Mouse (Mus musculus) stomach, embryonic 14.5 days (tissue): ENCODE measurements around the gene Rhou. TPM values are rescaled to one million over a fixed set of nuclear protein-coding genes. Genes with fewer than 3 reads are reported as not detected.
"Not testable (repeated sequence)": the region's sequence is repeated elsewhere in the genome, so short reads cannot be mapped to it uniquely, and the experiment has no call there.

ENCODE experiments used
- ATAC-seq: fragments of 200-750 bp; cut with Nextera tagmentation; 2 replicates; pipeline ENCODE4 v1.8.0; 2017; ENCODE audit warnings: low read depth, moderate TSS enrichment; ENCODE audit not compliant: insufficient number of reproducible peaks, insufficient read depth, low FRiP score
- H3K27ac ChIP-seq: fragments of 300-500 bp; sonication (generic); 2 replicates; pipeline ENCODE4 v1.5.1; 2014; ENCODE audit warnings: mild to moderate bottlenecking, low read length, moderate library complexity, mixed read lengths
- H3K27me3 ChIP-seq: fragments of 300-500 bp; sonication (generic); 2 replicates; pipeline ENCODE4 v1.6.1; 2014; ENCODE audit warnings: low read length, control low read depth, mixed read lengths; ENCODE audit not compliant: control insufficient read depth, insufficient read depth
- H3K36me3 ChIP-seq: fragments of 300-500 bp; sonication (generic); 2 replicates; pipeline ENCODE4 v1.6.1; 2014; ENCODE audit warnings: mild to moderate bottlenecking, control low read depth, low read length, moderate library complexity, mixed read lengths; ENCODE audit not compliant: control insufficient read depth, insufficient read depth
- H3K4me1 ChIP-seq: fragments of 300-500 bp; sonication (generic); 2 replicates; pipeline ENCODE4 v1.6.1; 2014; ENCODE audit warnings: low read length, control low read depth, mixed read lengths; ENCODE audit not compliant: control insufficient read depth, insufficient read depth
- H3K4me2 ChIP-seq: fragments of 300-500 bp; sonication (generic); replicated peaks from 2 replicates; pipeline ENCODE4 v1.6.1; 2014; ENCODE audit warnings: low read depth, low read length, control low read depth
- H3K4me3 ChIP-seq: fragments of 300-500 bp; sonication (generic); 2 replicates; pipeline ENCODE4 v1.5.1; 2014; ENCODE audit warnings: low read depth, low read length, control low read depth
- H3K9ac ChIP-seq: fragments of 300-500 bp; sonication (generic); replicated peaks from 2 replicates; pipeline ENCODE4 v1.6.1; 2014; ENCODE audit warnings: low read depth, mild to moderate bottlenecking, control low read depth, low read length, moderate library complexity, mixed read lengths
- H3K9me3 ChIP-seq: fragments of 300-500 bp; sonication (generic); 2 replicates; pipeline ENCODE4 v1.6.1; 2016; ENCODE audit warnings: low read depth, low read length, control low read depth; ENCODE audit not compliant: control insufficient read depth
- WGBS: fragments of 180-500 bp; shearing (Covaris S2); extraction: QIAGEN DNeasy Blood & Tissue Kit; methylation state at CpG from one replicate; pipeline ENCODE4 v1.1.7; 2014; 5-methylcytosine and 5-hydroxymethylcytosine counted together
- polyA plus RNA-seq: library from polyadenylated mRNA; unstranded; fragments of >200 nt; fragmentation: Nextera tagmentation; extraction: Ambion mirVana; gene quantifications from 2 replicates; pipeline ENCODE4 v1.2.1, GENCODE M21; 2014

The Rhou gene
- polyA plus RNA-seq, 1 experiment from 2014 or later, result 11.7 TPM

DNA sequence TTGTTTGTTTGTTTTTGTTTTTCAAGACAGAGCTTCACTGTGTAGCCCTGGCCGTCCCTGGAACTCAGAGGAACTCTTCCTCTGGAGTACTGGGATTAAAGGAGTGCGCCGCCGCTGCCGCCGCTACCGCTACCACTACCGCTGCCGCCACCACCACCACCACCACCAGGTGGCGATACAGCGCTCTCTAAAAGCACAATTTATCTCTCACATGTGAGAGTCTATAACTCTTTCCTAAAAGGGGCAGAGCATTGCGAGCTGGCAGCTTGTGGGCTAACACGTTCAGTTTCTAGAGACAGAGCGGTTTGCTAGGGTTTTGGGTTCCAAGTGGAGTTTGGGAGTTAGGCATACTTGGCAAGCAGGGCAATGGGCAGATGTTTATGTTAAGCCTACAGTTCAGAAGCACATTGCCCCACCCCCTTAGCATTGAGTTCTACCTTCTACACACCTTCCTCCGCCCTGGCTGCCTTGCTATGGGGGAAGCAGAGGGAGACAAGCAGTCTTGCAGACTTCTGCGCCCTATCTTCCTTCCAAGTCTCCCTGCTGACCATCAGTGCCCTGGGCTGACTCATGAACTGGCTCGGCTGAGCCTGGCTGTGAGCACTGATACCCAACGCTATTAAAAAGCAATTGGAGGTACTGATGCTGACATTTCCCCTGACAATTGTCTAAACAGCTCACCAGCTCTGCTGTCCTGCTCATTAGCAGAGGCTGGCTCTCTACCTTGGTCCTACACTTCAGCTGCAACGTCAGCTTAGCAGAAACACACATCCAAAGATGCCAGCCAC lies 24.6 kb upstream of the Rhou start:
- H3K9me3 ChIP-seq, result no peaks in the 10 kb centered on the region
- no peak for ATAC-seq
- H3K4me3 ChIP-seq, result peak overlapping the region; percentile 22
- H3K36me3 ChIP-seq, result no peaks in the 10 kb centered on the region
- 8% methylated on average over 19 of the region's 19 CpGs for WGBS
- peaks cover 4% of the 10 kb centered on the region; the same call in 1 of the 2 replicates for H3K27me3 ChIP-seq
- no peak overlapping the region for H3K9ac ChIP-seq
- H3K4me1 ChIP-seq, result peaks cover 2% of the 10 kb centered on the region; the same call in 1 of the 2 replicates
- peak overlapping the region; percentile 54 for H3K4me2 ChIP-seq
- H3K27ac ChIP-seq, result no peak overlapping the region

DNA sequence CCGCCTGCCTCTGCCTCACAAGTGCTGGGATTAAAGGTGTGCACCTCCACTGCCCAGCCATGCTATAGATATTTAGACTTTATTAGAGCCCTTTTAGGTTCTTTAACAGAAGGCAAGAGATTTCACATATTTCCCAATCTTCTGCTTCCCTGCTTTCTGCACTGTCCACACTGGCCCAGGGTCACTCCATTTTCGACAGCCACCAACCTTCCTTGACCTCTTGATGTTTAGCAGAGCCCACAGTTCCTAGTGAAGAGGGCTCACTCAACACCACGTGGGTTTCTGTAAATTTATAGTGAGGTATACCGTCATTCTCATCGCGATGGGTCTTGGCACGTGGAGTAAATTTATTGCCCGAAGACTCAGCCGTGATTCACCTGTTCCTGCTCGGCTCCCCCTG lies 23.7 kb upstream of the Rhou start:
- H3K9me3 ChIP-seq, result no peaks in the 10 kb centered on the region
- 33% methylated on average over 10 of the region's 10 CpGs for WGBS
- H3K36me3 ChIP-seq, result no peaks in the 10 kb centered on the region
- peaks cover 2% of the 10 kb centered on the region; the same call in 1 of the 2 replicates for H3K4me1 ChIP-seq
- ATAC-seq, result no peak
- no peak overlapping the region for H3K27ac ChIP-seq
- peaks cover 4% of the 10 kb centered on the region; the same call in 1 of the 2 replicates for H3K27me3 ChIP-seq
- H3K9ac ChIP-seq, result no peak overlapping the region
- no peak overlapping the region for H3K4me3 ChIP-seq
- H3K4me2 ChIP-seq, result peak overlapping the region; percentile 32; the same call in 1 of the 2 replicates

DNA sequence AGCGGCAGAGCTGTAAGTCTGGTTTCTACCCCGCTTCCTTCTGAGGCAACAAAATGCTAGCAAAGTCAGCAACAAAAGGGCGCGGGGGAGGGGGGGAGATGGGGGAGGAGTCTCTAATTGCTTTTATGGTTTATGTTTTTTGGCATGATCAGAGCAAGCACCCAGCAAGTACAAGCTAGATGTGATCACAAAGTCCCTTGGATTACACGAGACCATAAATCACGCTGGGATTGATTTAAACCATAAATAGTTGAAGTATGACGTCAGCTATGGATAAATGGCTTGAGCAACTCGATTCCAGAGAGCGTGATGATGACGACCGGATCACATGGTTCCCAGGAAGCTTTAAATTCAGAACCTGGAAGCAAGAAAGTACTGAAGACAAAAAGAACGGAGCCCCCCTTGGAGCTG lies 22.9 kb upstream of the Rhou start:
- WGBS, result 22% methylated on average over 12 of the region's 12 CpGs
- Histone ChIP-seq H3K27me3 (no peaks in the 10 kb centered on the region; the same call in 1 of the 2 replicates), H3K4me1 (peaks cover 2% of the 10 kb centered on the region; the same call in 1 of the 2 replicates), H3K9me3 (no peaks in the 10 kb centered on the region), H3K27ac (no peak overlapping the region), H3K4me2 (peak overlapping the region; percentile 32), H3K4me3 (peak overlapping the region; percentile 15; the same call in 1 of the 2 replicates), H3K36me3 (no peaks in the 10 kb centered on the region), H3K9ac (no peak overlapping the region)
- ATAC-seq, result no peak

DNA sequence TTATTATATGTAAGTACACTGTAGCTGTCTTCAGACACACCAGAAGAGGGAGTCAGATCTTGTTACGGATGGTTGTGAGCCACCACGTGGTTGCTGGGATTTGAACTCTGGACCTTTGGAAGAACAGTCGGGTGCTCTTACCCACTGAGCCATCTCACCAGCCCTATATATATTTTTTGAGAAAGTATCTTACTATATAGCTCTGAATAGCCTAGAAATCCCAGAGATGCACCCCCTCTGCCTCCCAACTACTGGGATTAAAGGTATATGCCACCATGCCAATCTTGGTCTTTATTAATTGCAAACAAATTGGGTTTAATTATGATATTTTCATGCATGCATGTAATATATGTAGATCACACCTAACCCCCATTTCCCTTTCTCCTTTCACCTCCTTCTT lies 22.0 kb upstream of the Rhou start:
- H3K27me3 ChIP-seq, H3K27ac ChIP-seq, H3K4me3 ChIP-seq, H3K9me3 ChIP-seq, H3K4me2 ChIP-seq, H3K4me1 ChIP-seq, ATAC-seq, H3K36me3 ChIP-seq, H3K9ac ChIP-seq: not testable (repeated sequence)
- 69% methylated on average over 3 of the region's 3 CpGs for WGBS

DNA sequence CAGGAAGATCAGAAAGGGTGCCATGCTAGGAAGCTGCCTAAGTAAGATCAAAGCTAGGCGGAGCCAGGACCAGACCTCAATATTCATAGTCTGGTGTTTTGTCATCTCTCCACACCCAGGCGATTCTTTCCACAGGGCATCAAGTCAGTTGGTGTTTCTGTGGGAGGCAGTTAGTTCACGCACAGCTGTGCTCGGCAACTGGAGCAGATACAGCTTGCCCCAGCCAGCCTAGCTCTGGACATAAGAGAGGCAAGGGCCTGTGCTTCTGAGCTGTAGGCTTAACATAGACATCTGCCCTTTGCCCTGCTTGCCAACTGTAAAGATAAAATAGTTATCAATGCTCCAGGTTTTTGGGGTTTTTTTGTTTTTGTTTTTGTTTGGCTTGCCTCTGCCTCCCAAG lies 21.5 kb upstream of the Rhou start:
- no peak overlapping the region for H3K9ac ChIP-seq
- no peaks in the 10 kb centered on the region for H3K36me3 ChIP-seq
- peaks cover 2% of the 10 kb centered on the region; the same call in 1 of the 2 replicates for H3K4me1 ChIP-seq
- H3K9me3 ChIP-seq, result no peaks in the 10 kb centered on the region
- WGBS, result 77% methylated on average over 4 of the region's 4 CpGs
- no peak overlapping the region for H3K4me2 ChIP-seq
- H3K27me3 ChIP-seq, result no peaks in the 10 kb centered on the region
- no peak overlapping the region for H3K27ac ChIP-seq
- ATAC-seq, result no peak
- H3K4me3 ChIP-seq, result no peak overlapping the region

DNA sequence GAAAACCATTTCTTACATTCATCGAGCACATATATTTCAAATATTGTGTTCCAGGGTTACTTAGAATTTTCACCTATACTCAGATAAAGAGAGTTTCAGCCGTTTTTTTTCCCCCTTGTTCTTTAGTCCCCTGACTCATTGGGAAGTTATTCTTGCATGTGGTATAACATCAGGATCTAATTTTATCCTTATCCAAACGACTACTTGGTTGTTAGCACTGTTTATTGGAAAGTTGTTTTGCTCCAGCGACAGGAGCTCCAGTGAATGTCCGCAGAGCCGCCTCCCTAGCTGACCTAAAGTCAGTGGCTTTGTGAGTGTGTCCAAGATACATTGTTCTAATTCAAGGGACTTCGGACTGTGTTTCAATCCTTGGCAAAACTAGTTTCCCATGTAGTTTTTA lies 19.9 kb upstream of the Rhou start:
- WGBS, result 59% methylated on average over 7 of the region's 7 CpGs
- Histone ChIP-seq H3K4me1 (no peaks in the 10 kb centered on the region; the same call in 1 of the 2 replicates), H3K9ac (no peak overlapping the region), H3K9me3 (no peaks in the 10 kb centered on the region), H3K4me2 (no peak overlapping the region), H3K36me3 (no peaks in the 10 kb centered on the region), H3K27ac (no peak overlapping the region), H3K27me3 (no peaks in the 10 kb centered on the region), H3K4me3 (no peak overlapping the region)
- ATAC-seq, result no peak

DNA sequence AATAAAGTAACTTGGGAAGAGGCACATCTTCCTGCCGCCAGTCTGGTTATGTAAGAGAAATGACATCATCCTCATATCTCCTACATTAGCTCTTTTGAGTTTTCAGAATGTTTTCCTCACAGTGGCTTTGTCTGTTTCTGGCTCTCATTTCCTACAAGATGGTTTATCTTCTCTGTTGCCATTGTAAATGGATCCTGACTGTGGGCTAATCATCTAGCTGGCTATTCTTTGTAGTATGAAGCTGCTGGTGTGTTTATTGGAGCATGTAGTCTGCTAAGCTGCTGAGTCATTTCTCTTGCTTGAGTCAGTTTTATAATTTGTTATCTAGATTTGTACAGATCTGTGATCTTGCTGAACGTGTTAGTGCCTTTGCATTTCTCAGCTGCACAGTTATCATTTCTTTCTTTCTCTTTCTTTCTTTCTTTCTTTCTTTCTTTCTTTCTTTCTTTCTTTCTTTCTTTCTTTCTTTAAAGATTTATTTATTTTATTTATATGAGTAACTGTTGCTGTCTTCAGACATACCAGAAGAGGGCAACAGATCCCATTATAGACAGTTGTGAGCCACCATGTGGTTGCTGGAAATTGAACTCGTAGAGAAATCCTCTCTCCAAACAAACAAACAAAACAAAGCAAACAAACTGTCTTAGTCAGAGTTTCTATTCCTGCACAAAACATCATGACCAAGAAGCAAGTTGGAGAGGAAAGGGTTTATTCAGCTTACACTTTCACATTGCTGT lies 19.2 kb upstream of the Rhou start:
- Histone ChIP-seq H3K36me3 (no peaks in the 10 kb centered on the region), H3K4me1 (no peaks in the 10 kb centered on the region), H3K27me3 (no peaks in the 10 kb centered on the region), H3K9ac (no peak overlapping the region), H3K4me2 (no peak overlapping the region), H3K27ac (no peak overlapping the region), H3K9me3 (no peaks in the 10 kb centered on the region), H3K4me3 (no peak overlapping the region)
- ATAC-seq, result no peak
- WGBS, result 33% methylated on average over 3 of the region's 3 CpGs

DNA sequence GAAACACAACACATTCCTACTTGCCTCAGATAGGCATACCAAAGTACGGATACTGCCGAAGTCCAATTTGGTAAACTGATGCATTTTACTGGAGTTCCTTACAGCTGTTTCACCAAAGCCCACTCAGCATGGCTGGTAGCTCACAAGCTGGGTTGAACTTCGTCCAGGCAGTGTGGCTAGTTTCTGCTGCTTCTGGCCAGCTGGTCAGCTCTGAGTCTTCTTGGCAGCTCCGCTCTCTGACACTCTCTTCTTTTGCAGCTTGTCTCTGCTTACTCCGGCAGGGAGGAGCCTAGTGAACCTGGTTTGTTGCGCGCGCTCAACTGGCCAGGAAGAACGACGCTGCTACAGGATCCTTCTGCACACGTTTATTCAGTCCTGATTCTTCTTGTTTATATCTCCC lies 18.1 kb upstream of the Rhou start:
- Histone ChIP-seq H3K36me3 (no peaks in the 10 kb centered on the region), H3K27me3 (no peaks in the 10 kb centered on the region), H3K9ac (no peak overlapping the region), H3K9me3 (no peaks in the 10 kb centered on the region), H3K27ac (no peak overlapping the region), H3K4me2 (no peak overlapping the region), H3K4me3 (no peak overlapping the region), H3K4me1 (no peaks in the 10 kb centered on the region)
- 69% methylated on average over 11 of the region's 11 CpGs for WGBS
- no peak for ATAC-seq
